Mouse (Mus musculus): Measurements from ENCODE around the gene Ehd3.

GRCm38 (mm10) chr17:73803521-73804184, at the start of gene Ehd3:
- no peak for TF ChIP-seq CTCF (IDR thresholded peaks at IDR 0.05; ENCODE audit: extremely low read depth, insufficient read depth, low read length)
- no peak for TF ChIP-seq POLR2A (IDR thresholded peaks at IDR 0.05; ENCODE audit: extremely low read depth, insufficient read depth, low read length)

Data from cortical plate, adult 2 months (tissue).